Mouse (Mus musculus) kidney, embryonic 14.5 days (tissue): ENCODE measurements around the gene Nebl. TPM values are rescaled to one million over a fixed set of nuclear protein-coding genes. Genes with fewer than 3 reads are reported as not detected.

ENCODE experiments used
- ATAC-seq: fragments of 200-750 bp; cut with Nextera tagmentation; 2 replicates; pipeline ENCODE4 v1.8.0; 2017; ENCODE audit warnings: moderate number of reproducible peaks, mild to moderate bottlenecking, moderate TSS enrichment, moderate library complexity; ENCODE audit not compliant: low FRiP score, low TSS enrichment
- H3K27ac ChIP-seq: fragments of 300-500 bp; sonication (generic); 2 replicates; pipeline ENCODE4 v1.5.1; 2014; ENCODE audit warnings: low read depth, mild to moderate bottlenecking, low read length, moderate library complexity, mixed read lengths
- H3K27me3 ChIP-seq: fragments of 300-500 bp; sonication (generic); 2 replicates; pipeline ENCODE4 v1.6.1; 2014; ENCODE audit warnings: mild to moderate bottlenecking, low read length; ENCODE audit not compliant: control insufficient read depth, insufficient read depth
- H3K36me3 ChIP-seq: fragments of 300-500 bp; sonication (generic); 2 replicates; pipeline ENCODE4 v1.6.1; 2014; ENCODE audit warnings: low read length, mixed read lengths; ENCODE audit not compliant: control insufficient read depth, insufficient read depth
- H3K4me1 ChIP-seq: fragments of 300-500 bp; sonication (generic); 2 replicates; pipeline ENCODE4 v1.6.1; 2014; ENCODE audit warnings: low read length, mixed read lengths; ENCODE audit not compliant: control insufficient read depth, insufficient read depth
- H3K4me2 ChIP-seq: fragments of 300-500 bp; sonication (generic); replicated peaks from 2 replicates; pipeline ENCODE4 v1.6.1; 2014; ENCODE audit warnings: low read depth, mild to moderate bottlenecking, low read length
- H3K4me3 ChIP-seq: fragments of 300-500 bp; sonication (generic); 2 replicates; pipeline ENCODE4 v1.5.1; 2014; ENCODE audit warnings: mild to moderate bottlenecking, low read length
- H3K9ac ChIP-seq: fragments of 300-500 bp; sonication (generic); 2 replicates; pipeline ENCODE4 v1.6.1; 2014; ENCODE audit warnings: low read depth, mild to moderate bottlenecking, low read length, moderate library complexity
- H3K9me3 ChIP-seq: fragments of 300-500 bp; sonication (generic); 2 replicates; pipeline ENCODE4 v1.6.1; 2016; ENCODE audit warnings: low read length; ENCODE audit not compliant: control insufficient read depth
- WGBS: fragments of 180-500 bp; shearing (Covaris S2); extraction: QIAGEN DNeasy Blood & Tissue Kit; methylation state at CpG from one replicate; pipeline ENCODE4 v1.1.7; 2014; 5-methylcytosine and 5-hydroxymethylcytosine counted together
- polyA plus RNA-seq: library from polyadenylated mRNA; unstranded; fragments of >200 nt; fragmentation: Nextera tagmentation; extraction: Ambion mirVana; gene quantifications from 2 replicates; pipeline ENCODE4 v1.2.1, GENCODE M21; 2014

Nebl gene
- polyA plus RNA-seq, 1 experiment from 2014 or later: 6.4 TPM

DNA sequence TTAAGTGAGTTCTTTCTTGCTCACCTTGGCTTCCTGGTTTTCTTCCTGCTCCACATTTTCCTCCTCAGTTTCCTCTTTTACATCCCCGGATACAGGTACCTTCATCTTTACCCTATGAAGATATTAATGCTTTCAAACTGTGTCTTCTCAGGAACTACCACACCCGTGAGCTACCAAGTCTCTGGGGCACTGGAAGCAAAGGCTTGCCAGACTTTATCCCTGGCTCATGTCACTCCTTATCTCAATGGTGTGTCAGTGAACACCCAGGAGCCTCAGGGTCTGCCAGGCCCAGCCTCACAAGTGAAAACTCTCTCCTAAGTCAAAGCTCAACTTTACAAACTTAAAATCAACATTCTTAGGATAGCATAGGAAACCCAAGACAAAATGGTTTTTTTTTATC lies 270.8 kb downstream of the Nebl start:
- Histone ChIP-seq H3K27me3 (no peaks in the 10 kb centered on the region), H3K36me3 (no peaks in the 10 kb centered on the region), H3K9me3 (no peaks in the 10 kb centered on the region), H3K4me3 (no peak overlapping the region), H3K9ac (no peak overlapping the region), H3K27ac (no peak overlapping the region), H3K4me2 (no peak overlapping the region), H3K4me1 (no peaks in the 10 kb centered on the region)
- 85% methylated on average over 2 of the region's 2 CpGs for WGBS
- no peak for ATAC-seq

DNA sequence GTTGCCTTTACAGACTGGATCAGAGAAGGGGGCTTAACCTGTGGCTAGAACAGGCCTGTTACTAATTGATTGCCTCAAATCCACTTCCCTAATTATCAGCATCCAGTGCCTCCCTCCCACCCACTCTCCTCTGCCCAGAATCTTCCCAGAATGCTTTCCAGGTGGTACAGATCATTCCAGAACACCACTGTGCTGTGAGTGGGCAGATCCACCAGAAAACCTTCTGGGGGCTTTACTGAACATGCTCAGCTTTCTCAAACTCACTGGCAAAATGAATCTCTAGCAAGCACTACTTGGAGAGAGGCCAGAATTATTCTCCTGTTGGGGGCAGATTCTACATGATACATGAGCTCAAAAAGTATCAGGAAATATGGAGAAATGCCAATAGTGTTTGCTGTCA lies 277.6 kb downstream of the Nebl start:
- no peak overlapping the region for H3K4me2 ChIP-seq
- no peaks in the 10 kb centered on the region for H3K36me3 ChIP-seq
- no peak overlapping the region for H3K27ac ChIP-seq
- no peak overlapping the region for H3K4me3 ChIP-seq
- no peaks in the 10 kb centered on the region for H3K4me1 ChIP-seq
- no peak for ATAC-seq
- no peaks in the 10 kb centered on the region for H3K27me3 ChIP-seq
- no peaks in the 10 kb centered on the region for H3K9me3 ChIP-seq
- no peak overlapping the region for H3K9ac ChIP-seq

DNA sequence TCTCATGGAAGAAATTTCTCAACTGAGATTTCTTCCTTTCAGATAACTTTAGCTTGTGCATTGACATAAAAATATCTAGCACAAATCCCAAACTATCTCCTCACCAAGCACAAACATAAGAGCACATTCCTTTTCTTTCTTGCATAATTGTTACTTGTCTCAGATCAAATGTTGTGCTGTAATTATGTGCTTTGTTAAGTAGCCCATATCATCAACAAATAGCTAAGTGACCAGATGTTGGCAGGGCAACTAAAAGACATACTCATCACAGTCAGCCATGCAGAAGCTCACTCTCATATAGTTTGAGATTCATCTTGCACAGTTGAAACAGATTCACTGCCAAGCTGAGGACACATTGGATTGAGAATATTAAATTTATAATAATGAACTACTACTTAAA lies 282.9 kb downstream of the Nebl start:
- no peak for ATAC-seq
- Histone ChIP-seq H3K4me3 (no peak overlapping the region), H3K4me2 (no peak overlapping the region)

DNA sequence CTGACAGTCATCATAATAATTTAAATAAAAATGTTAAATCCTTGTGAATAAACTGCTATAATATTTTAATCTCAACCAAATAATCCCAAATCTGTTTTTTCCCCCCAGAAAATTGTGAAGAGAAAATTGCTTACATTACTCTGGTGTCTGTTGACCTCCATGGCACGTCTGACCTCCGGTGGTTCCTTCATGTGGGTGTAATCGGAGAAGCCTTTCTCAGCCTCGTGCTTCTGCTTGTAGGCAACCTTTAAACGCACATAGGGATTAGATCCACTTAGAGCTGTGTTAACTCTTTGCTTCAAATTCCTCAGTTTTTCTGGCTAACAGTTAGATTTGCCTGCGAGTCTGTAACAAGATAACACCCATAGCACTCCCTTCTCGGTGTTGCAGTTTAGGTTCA lies 287.7 kb downstream of the Nebl start:
- H3K4me1 ChIP-seq: no peaks in the 10 kb centered on the region
- H3K9me3 ChIP-seq: no peaks in the 10 kb centered on the region
- ATAC-seq: no peak
- H3K27me3 ChIP-seq: no peaks in the 10 kb centered on the region
- H3K36me3 ChIP-seq: no peaks in the 10 kb centered on the region
- no peak overlapping the region for H3K27ac ChIP-seq
- no peak overlapping the region for H3K9ac ChIP-seq
- H3K4me3 ChIP-seq: no peak overlapping the region
- H3K4me2 ChIP-seq: no peak overlapping the region
- 21% methylated on average over 7 of the region's 7 CpGs for WGBS

More for the DNA sequence above, 282.9 kb downstream of the Nebl start:
- no peaks in the 10 kb centered on the region for H3K27me3 ChIP-seq
- H3K9ac ChIP-seq: no peak overlapping the region
- H3K4me1 ChIP-seq: no peaks in the 10 kb centered on the region
- H3K36me3 ChIP-seq: no peaks in the 10 kb centered on the region
- no peaks in the 10 kb centered on the region for H3K9me3 ChIP-seq
- no peak overlapping the region for H3K27ac ChIP-seq

DNA sequence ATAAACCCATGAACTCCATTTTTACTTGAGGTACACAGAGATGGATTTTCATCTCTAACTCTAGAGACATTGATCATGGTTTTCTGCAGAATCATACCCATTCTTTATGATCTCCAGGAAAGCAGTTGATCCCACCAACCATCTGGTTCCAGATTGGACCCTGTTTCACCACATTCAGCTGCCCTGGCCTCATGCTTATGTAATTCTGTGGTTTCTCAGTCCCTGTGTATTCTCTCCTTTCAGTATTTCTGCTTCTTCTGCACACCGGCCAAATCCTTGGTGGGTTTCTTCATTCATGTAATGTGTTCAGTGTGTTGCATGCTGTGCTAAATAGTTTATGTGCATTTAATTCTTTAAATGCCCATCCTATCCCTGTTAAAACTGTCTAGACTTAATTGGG lies 292.9 kb downstream of the Nebl start:
- H3K4me1 ChIP-seq: no peaks in the 10 kb centered on the region
- no peak overlapping the region for H3K9ac ChIP-seq
- H3K9me3 ChIP-seq: no peaks in the 10 kb centered on the region
- no peak overlapping the region for H3K4me2 ChIP-seq
- H3K27ac ChIP-seq: no peak overlapping the region
- ATAC-seq: no peak
- 86% methylated on average over 1 of the region's 1 CpGs for WGBS
- no peaks in the 10 kb centered on the region for H3K27me3 ChIP-seq
- H3K36me3 ChIP-seq: no peaks in the 10 kb centered on the region
- H3K4me3 ChIP-seq: no peak overlapping the region

DNA sequence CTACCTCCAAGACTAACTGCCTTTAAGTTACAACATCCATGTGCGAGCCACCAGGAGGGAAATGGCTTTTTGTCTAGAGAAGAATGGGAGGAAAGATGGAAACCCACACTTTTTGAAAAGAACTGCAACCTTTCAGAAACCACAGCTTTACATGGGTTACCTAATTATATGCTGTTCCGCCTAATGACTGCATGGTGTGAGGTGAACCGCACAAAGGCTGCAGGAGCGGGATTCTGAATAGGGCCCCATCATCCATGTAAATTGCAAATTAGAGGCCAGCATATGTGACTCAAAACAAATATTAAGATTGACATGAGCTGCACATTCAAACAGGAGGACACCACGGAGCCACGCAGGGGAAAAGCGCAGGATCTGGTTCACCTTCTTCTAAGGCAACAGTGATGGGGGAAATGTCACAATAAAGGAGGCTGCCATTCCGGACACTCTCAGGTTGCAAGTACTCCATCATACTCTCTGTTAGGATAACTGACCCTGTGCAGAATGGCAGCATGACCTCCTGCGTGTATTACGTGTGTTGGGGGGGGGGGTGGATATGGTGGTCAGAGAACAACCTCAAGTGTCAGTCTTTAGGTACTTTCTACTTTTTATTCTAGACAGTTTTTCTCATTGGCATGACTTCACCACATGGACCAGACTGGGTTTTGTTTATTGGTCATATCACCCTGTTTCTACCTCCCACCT lies 294.4 kb downstream of the Nebl start:
- H3K4me3 ChIP-seq: no peak overlapping the region
- H3K27me3 ChIP-seq: no peaks in the 10 kb centered on the region
- no peaks in the 10 kb centered on the region for H3K4me1 ChIP-seq
- 86% methylated on average over 10 of the region's 10 CpGs for WGBS
- H3K27ac ChIP-seq: no peak overlapping the region
- no peaks in the 10 kb centered on the region for H3K9me3 ChIP-seq
- H3K4me2 ChIP-seq: no peak overlapping the region
- ATAC-seq: no peak
- no peak overlapping the region for H3K9ac ChIP-seq
- H3K36me3 ChIP-seq: no peaks in the 10 kb centered on the region

DNA sequence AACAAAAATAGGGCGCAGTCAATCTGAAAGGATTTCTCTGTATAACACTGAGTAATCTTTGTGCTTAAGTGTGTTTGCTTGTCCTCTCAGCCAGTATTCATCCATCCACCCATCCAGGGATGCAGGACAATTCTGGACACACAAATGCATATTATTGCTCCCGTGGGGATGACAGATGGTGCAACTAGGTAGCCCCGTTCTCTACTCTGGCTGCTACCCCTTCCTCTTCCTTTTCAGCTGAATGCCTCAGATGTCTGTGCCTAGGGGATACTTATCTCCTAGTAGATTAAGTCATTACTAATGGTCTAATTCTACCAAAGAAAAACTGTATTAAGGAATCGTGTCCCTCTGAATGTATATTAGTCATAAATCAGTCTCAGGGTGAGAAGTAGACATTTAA lies 296.0 kb downstream of the Nebl start:
- no peak for ATAC-seq
- Histone ChIP-seq H3K4me2 (no peak overlapping the region), H3K27me3 (no peaks in the 10 kb centered on the region), H3K9ac (no peak overlapping the region), H3K9me3 (no peaks in the 10 kb centered on the region), H3K4me3 (no peak overlapping the region), H3K4me1 (no peaks in the 10 kb centered on the region), H3K27ac (no peak overlapping the region), H3K36me3 (no peaks in the 10 kb centered on the region)
- 79% methylated on average over 4 of the region's 4 CpGs for WGBS

DNA sequence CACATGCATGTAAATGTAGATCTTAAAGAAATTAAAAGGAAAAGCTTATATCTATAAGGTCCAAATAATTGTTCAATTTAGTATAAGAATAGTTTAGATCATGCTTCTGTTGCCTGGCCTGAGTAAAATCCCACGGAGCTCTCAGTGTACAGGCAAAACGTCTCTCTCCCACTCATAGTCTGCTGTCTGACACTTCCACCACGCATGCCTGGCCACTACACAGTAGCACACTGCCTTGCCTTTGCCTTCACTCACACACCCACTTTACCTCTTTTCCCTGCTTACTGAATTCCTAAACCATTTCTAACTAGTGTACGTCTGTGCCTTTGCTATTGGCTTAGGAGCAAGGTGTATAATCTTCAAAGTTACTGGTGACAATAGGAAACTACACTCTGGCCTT lies 302.2 kb downstream of the Nebl start:
- Histone ChIP-seq H3K4me2 (no peak overlapping the region), H3K9ac (no peak overlapping the region), H3K27me3 (no peaks in the 10 kb centered on the region), H3K9me3 (no peaks in the 10 kb centered on the region), H3K27ac (no peak overlapping the region), H3K4me3 (no peak overlapping the region), H3K36me3 (no peaks in the 10 kb centered on the region), H3K4me1 (no peaks in the 10 kb centered on the region)
- WGBS: 74% methylated on average over 4 of the region's 4 CpGs
- no peak for ATAC-seq

DNA sequence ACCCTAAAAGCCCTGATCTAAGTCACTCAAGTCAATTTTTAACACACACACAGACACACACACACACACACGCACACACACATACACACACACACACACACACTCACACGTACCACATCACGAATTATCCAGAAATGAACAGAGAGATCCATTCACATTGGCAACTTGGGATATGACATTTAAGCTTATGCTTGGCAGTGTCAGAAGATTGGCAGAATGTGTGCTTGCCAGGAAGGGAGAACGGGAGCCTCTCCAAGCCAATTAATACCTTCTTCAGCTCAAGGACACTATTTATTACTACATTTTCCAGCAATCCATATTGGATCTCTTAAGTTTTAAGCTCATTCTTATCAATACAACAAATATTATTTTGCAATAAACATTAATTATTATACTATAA lies 303.1 kb downstream of the Nebl start:
- 90% methylated on average over 4 of the region's 4 CpGs for WGBS
- no peak overlapping the region for H3K27ac ChIP-seq
- no peaks in the 10 kb centered on the region for H3K36me3 ChIP-seq
- no peaks in the 10 kb centered on the region for H3K9me3 ChIP-seq
- H3K9ac ChIP-seq: no peak overlapping the region
- no peak overlapping the region for H3K4me3 ChIP-seq
- no peaks in the 10 kb centered on the region for H3K27me3 ChIP-seq
- no peak for ATAC-seq
- no peaks in the 10 kb centered on the region for H3K4me1 ChIP-seq
- no peak overlapping the region for H3K4me2 ChIP-seq
